Mouse (Mus musculus) retina, adult 2 months (tissue): ENCODE measurements around the gene Kmt2d.

Experiments
- DNase-seq: peaks from one replicate; pipeline ENCODE4 v3.0.0-alpha.2; 2012; ENCODE audit warnings: low read depth, low spot score

The Kmt2d gene

DNA sequence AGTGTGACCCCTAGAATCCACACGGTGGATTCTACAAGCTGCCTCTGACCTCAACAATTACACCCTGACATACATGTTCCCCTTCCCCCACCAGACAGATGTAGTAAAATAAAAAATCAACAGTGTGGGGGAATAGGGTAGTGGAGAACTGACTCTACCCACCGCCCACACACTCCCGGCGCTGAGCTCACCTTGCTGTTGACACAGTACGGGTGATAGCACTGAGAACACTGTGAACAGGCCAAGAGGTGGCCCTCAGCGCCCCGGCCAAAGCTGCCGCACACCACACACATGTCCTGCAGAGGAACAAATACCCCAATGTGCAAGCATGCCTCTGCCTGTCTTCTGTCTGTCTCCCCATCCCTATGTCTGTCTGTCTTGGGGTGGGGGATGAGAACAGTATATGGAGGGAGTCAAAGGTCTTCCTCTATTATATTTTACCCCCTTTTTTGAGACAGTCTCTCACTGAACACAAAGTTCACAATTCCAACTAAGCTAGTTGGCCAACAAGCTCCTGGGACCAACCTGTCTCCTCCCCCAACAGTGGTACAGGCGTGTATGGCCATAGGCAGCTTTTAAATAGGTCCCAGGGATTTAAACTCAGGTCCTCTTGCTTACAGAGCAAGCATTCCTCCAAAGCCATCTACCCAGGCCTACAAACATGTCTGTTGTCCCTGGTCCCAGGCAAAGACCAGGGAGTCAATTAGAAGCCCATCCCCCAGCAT lies 11.5 kb downstream of the Kmt2d start:
- DNase-seq: no peak

DNA sequence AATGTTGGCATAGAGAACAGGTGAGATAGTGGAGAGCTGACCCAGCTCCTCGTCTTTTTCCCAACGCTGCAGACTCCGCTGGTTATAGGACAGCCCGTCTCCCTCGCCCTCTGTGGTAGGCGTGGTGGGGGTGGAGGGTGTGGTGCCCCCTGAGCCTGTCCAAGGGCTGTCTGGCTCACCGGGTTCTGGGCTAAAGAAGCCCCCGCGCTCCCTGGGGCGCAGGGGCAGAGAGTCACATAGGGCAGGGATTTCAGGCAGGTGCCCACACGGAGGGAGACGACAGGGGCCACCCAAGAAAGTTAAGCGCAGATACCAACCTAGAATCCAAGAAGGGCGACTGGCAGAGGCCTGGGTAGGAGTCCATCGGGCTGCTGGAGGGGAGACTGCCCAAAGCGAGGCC lies 16.8 kb downstream of the Kmt2d start:
- DNase-seq: no peak

DNA sequence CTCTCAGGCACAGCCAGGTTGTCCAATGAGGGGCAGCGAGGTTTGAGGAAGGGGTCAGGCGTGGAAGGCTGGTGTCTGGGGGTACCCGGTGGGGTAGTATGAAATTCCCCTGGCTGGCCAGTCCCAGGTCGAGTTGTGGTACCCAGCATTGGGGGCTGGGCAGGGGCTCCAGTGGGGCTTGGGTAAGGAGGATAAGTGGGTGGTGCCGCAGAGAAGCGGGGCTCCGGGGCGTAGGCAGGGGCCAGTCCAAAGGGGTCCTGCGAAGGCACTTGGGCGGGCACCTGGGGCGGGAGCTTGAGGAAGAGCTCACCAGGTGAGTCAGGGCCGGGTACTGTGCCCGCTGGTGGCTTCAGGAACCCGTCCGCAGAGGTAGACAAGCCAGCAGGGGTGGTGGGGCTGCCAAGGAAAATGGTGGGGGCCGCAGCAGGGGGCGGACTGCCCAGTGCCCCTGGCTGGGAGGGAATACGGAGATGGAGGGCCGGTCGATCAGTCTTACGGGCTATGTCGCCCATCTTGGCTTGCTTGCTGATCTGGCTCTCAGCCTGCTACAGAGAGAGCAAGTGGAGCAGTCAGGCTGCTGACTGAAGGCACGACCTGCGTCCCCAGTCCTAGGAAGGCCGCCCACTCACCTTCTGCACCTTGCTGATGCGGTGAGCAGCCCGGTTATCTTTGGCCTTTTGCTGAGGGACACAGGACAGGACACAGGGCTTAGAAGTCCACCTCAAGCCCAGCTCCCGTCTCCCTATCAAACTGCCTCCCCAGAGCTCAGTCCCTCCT lies 17.7 kb downstream of the Kmt2d start:
- no peak for DNase-seq

DNA sequence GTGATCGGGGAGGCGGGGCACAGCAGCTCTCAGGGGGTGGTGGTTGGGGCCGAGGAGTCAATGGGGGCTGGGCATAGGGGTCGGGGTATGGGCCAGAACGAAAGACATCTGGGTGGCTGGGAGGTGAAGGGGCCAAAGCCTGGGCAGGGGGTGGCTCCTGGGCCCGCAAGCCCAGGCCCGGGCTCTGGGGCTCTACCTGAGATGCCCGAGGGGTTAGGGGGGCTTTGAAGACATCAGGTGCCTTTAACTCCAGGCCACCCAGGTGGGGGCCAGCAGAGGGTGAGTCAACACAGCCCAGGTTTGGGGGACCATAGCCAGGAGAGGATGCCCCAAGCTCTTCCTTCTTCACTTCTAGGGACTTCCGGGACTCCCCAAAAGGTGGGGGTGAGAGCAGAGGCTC lies 18.3 kb downstream of the Kmt2d start:
- no peak for DNase-seq

DNA sequence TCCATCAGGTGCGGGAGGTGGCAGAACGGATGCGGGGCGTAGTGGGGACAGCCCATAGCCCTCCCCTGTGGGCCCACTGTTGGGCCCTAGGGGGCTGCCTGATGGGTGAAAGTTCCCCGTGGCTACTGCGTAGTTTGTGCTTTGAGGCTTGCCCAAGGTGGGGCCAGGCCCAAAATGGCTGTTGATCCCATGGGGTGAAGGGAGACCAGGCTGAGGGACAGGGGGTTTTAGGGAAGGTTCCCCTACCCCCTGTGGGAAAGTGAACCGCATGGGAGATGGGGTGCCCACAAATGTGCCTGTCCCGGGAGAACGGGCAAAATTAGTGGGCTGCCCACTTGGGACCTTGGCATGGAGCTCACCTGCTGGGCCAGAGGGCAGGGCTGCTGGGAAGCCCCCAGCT lies 18.9 kb downstream of the Kmt2d start:
- no peak for DNase-seq

DNA sequence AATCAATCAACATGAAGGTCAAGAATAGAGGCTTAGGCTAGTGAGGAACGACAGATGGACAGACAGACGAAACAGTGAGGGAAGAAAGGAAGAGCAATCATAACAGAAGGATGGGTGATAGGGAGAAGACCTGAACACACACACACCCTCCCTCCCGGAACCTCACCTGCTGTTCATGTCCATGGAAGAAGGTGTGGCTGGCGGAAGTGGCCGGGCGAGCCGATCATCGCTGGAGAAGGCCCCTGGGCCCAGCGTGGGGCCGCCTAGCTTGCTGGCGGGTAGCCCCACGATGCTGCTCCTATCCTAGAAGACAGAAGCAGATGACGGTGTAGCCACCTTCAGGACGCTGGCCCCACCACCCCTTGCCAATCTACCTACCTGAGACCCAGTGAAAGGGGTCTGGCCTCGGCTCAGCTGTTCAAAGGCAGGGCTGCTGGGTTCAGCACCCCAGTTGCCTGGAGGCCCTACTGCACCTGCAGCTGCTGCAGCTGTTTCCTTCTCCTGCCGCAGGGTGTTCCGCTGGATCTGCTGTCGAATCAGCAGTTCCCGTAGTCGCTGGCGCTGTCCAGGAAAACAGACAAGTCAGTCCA lies 19.7 kb downstream of the Kmt2d start:
- DNase-seq: no peak

DNA sequence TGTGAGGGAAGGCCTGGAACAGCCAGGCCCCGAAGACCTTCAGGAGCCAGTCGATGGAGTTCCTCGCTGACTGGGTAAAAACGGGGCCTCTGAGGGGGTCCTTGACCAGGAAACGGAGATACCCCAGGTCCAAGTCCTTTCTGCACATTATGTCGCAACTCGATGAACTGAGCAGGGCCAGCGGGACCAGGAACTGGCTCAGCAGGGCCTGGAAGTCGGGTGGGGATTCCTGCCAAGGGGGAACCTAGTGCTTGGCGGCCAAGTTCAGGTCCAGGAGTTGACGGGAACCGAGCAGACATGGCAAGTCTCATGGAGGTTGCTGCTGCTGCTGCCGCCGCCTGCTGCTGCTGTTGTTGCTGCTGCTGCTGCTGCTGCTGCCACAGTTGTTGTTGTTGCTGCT lies 20.3 kb downstream of the Kmt2d start:
- DNase-seq: no peak

DNA sequence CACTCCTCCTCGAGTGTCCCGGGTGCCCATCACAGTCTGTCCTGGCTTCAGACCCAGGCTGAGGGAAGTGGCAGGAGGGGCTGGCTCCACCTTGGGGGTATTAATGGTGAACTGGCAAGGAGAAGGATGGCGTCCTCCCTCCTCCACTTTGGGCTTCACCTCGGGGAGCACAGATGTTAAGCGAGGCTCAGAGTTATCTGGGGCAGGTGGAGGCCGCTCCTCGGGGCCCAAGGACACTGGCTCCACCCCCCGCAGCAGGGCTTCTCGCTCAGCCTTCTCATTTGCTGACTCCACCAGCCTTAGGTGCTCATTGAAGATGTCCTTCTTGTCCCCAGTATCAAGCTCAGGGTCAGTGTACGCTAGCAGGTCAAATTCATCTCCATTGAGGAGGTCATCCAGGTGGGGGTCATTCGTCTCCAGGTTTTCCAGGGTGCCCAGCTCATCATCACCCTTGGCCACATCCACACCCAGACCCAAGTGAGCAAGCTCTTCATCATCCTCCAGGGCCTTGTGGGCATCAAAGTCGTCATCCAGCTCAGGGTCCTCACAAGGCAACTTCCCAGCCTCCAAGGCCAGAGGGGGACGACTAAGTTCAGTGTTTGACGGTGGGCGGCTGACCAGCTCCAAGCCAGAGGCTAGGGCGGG lies 20.9 kb downstream of the Kmt2d start:
- DNase-seq: no peak

DNA sequence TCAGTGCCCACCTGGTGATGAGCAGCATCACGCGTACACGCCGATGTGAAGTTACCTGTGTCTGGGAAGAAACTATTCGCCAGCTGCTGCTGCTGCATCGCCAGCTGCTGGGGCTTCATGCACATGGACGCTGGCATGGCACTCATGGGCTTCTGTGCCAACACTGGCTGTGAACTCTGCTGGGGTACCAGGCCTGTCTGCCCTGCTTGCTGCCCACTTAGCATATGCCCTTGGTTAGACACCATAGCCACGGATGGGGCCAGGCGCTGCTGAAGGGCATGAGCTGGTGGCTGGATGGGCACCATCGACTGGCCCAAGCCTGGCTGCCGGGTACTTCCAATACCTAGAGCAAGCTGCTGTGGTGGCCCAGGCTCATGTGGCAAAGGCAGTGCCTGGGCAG lies 21.8 kb downstream of the Kmt2d start:
- DNase-seq: no peak

DNA sequence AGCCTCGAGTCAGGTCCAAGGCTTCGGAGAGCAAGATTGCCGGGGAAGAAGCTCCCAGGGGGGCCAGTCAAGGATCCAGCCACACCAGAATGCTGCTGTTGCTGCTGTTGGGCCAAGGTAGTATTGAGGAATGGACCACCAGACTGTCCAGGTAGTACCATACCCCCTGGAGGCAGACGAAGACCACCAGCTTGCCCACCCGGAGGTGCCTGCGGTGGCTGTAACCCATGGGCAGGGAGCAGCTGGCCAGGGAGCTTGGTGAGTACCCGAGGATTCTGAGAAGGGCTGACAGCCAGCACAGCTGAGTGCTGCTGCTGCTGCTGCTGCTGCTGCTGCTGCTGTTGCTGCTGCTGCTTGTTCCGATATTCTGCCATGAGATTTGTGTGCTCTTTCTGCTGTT lies 24.9 kb downstream of the Kmt2d start:
- no peak for DNase-seq

DNA sequence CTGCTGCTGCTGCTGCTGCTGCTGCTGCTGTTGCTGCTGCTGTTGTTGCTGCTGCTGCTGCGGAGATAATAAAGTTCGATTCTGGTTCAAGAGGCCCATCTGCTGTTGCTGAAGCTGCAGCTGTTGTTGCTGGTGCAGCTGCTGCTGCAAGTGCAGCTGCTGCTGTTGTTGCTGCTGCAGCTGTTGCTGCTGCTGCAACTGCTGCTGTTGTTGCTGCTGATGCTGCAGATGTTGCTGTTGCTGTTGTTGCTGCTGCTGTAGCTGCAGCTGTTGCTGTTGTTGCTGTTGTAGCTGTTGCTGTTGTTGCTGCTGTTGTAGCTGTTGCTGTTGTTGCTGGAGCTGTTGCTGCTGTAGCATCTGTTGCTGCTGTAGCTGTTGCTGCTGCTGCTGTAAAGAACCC lies 25.9 kb downstream of the Kmt2d start:
- DNase-seq: no peak

DNA sequence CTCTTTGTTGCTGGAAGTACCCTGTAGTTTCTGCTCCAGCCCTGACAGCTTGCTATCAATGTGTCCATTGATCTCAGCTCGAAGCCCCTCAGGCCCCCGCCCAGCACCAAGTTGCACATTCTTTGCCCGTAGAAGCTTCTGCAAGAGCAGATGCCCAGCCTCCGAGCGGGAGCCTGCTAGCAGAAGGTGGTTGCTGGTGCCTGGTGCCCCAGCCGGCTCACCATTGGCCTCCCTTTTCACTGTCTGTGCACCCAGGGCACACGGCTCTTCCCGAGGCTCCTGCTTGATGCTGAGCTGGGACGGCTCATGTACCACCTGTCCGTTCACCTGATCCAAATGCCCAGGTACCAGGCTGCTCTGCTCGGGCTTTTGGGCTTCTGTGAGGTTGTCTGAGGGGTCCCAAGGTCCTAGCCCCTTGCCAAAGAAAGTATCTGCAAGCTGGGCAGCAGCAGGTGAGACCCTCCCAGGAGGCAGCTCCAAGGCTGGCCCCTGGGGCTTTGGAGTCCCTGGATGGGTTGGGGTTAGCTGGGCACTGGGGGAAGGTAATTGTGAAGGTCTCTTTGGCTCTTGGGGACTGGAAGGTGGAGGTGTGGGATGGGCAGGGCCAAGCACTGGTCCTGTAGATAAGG lies 27.3 kb downstream of the Kmt2d start:
- DNase-seq: no peak

DNA sequence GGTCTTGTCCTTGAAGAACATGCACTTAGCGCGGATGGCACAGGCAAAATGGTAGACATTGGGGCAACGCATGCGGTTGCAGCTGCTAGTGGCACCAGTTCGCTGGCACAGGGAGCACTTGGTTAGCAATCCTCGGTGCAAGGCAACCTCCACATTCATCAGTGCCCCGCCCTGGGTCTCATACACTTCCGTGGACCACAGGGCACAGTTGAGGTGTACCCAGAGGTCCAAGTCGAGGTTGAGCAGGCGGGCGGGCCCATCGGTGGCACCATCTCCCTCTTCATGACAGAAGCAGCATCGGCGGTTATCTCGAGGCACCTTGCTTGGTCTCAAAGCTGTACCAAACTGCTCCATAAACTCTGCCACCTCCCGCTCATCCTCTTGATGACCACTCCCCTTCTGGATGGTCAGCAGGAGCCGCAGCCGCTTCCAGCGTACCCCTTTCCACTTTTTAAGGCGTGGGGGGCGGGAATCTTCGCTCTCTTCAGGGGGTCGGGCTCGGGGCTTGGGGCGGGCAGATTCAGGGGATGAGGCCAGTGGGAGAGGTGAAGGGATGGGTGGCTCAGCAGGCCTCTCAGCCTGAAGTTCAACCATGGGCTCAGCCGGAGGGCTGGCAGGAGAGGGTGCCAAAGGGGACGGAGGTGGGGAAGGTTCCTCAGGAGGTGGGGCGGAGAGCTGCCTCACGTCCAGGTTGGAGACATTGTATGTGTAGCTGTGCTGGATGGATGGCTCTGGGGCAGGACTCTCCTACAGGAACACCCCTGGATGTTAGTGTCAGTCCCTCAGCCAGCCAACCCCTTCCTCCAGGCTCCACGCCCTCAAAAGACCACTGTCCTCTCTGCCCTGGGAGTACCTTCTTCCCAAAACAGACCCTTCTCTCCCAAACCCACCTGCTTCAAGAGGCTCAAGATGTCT lies 31.1 kb downstream of the Kmt2d start:
- DNase-seq: no peak

DNA sequence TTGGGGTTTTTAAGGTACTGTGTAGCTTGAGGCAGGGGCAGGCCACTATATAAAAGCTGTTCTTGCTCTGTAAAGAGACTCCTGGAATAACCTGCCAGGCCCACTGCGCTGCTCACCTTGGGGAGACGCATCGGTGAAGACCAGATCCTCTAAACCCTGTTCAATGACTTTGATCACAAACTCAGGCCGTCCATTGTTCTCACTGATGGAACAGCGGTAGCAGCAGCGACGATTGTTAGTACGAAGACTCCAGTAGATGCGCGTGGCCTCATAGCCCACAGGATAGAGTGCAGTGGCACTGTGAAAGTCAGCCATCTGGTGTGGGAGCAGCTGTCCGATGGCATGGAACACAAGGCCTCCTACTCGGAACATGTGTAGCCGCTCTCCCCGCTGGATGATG lies 31.8 kb downstream of the Kmt2d start:
- no peak for DNase-seq

DNA sequence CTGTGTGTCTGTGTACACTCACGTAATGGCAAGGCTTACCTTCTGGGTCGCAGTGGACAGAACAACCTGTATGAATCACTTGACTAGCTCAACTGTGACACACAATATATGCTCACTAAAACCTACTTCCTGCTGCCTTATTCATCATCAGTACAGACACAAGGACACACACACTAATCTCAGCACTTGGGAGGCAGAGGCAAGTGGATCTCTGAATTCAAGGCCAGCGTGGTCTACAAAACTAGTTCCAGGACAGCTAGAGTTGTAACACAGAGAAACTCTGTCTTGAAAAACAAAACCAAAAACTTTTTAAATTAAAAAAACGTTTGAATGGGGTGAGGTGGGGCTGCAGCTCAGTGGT lies 33.3 kb downstream of the Kmt2d start:
- DNase-seq: no peak

DNA sequence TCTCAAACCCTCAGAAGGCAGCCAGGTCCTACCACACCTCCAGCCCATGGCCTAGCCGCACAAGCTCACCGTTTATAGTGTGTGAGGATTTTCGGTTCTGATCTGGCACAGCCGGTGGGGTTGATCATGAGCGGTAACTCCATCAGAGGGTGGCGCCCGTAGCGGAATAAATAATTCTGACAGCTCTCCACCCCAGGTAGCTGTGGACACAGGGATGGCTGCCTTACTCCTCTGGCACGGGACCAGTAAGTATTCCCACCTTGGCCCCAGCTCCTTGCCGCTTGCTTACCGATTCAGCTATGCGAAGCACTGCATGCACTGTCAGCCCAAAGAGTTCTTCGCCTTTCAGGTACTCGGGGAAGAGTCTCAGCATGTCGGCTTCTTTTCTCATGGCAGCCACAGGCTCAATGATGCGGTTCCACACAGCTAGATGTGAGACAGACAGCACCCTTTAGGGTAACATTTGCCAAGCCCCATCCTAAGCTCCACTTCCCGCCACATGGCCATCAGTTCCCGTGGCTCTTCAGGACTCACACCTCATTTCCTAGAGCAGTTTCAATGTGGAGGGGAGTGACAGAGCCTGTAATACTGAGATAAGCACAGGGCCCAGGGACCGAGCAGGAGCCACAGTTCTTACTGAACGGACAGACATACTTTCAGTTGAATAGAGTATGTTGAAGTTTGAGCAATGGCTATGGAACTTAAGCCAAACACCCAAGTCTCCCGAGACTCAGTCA lies 33.8 kb downstream of the Kmt2d start:
- no peak for DNase-seq

DNA sequence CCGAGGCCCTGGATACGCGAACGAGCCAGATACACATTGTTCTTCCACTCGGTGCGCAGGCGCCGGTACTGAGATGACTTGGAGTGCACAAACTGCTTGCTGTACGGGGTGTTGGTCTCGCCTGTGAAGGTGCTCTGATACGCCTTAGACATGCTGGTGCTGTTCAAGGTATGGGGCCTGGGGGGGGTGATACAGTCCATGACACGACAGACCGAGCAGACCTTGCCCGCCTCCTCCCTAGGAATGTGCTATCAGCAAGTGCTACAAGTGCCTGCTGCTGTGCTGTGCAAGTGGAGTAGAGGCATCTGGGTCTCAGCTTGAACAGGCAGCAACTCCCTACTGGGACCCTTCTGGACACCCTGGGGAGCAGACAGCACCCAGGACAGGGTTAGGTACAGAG lies 35.7 kb downstream of the Kmt2d start:
- DNase-seq: no peak

DNA sequence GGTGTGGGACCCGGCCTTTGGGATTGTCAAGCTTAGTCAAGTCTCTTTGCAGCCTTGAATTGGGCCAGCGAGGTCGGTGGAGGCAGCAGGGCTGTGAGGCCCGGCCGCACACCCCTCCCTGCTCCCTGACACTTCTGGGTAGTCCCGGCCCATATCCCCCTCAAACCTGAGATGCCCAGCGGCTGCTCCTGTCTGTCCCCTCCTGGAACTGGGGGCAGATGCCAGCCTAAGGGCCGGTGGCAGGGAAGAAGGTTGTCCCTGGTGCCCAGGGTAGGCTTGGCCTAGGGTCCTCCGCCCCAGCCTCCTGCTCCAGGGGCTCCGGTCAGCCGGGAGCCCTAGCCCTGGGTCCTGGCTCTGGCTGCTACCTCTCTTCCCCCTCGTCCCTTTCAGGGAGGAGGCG lies 36.9 kb downstream of the Kmt2d start:
- DNase-seq: no peak

DNA sequence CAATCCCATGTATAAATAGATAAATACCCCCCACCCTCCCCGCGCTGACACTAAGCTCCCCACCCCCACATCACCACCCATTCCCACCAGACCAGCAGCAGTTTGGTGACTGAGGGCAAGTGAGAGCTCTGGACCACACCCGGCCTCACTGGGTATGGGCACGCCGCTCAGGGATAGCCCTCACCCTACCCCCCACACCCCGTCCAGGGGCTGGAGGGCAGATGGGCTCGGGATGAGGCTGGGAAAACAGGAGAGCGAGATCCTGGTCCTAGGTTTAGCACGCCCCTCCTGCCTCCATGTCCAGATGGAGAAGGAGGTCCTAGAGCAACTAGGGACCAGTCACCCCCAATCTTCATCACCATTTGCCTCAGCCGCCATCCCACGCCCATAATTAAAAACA lies 37.7 kb downstream of the Kmt2d start:
- no peak for DNase-seq
